Mouse (Mus musculus) layer of hippocampus, adult 9-10 months (tissue): ENCODE measurements around the gene Shroom3.
"Not testable (repeated sequence)": the region's sequence is repeated elsewhere in the genome, so short reads cannot be mapped to it uniquely, and the experiment has no call there.

ENCODE experiments used
- DNase-seq: peaks from one replicate; pipeline ENCODE4 v3.0.0; 2022; ENCODE audit warnings: low spot score

Gene Shroom3

DNA sequence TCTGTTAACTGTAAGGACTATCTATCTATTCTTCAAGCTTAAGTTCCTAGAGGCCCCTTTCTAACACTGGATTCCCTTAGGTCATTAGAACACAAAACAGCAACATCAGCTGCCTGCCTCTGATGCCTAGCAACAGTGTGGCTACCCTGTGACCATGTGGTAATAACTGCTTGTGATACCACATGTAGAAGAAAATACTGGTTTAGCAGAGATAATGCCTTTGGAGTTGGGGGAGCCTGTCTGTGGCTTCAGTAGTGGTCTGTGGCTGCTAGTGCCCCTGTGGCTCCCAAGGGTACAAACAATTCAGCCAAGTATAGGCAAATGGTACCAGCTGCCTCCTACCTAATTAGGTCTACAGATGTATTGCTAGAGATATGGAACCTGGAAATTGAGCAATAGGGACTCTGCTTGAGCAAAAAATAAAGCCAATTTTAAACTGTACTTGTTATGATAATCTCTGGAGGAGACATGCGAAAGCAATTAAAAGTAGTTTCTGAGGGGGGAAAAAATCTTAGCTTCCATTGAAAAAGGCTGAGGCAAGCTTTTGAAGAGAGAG lies 213.6 kb downstream of the Shroom3 start:
- no peak for DNase-seq

DNA sequence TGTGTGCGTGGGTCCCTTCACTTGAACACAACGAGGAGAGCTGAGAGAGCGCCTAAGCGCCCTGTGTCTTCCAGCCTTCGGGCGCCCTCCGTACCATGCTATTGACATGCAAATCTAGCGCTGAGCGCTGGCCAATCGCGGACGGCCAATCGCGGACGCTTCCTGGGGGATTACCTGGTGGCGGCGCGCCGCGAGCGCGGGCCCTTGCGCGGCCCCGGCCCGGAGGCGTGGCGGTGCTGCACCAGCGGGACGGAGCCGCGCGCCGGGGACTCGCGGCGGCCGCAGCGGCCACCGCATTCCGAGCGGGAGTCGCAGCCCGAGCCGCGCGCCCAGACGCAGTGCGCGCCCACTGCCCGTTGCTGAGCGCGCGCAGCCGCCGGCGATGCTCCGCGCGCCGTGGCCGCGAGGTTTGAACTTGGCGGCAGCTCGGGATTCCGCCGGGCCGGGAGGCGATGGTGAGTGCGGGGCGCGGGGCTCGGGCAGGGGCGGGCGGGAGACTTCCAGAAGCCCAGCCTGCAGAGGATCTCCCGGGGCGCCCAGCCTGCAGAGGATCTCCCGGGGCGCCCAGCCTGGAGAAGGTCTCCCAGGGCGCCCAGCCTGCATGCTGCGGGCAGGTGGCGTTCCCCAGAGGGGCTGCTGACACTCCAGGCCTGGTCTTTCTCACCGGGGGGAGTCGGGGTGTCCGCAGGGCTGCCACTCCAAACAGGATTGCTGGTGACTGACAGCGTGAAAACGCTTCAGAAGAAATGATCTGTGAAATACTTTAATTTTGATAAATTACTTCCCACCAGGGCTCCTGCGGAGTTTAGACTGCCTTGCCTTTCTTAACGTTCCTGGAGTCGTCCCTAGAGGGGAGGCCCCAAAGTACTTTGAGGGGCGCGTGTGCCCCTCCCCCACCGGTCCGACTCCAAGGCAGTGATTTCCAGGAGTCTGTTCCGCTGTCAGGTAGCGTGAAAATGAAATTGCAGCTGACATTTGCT lies 214.8 kb downstream of the Shroom3 start:
- no peak for DNase-seq

DNA sequence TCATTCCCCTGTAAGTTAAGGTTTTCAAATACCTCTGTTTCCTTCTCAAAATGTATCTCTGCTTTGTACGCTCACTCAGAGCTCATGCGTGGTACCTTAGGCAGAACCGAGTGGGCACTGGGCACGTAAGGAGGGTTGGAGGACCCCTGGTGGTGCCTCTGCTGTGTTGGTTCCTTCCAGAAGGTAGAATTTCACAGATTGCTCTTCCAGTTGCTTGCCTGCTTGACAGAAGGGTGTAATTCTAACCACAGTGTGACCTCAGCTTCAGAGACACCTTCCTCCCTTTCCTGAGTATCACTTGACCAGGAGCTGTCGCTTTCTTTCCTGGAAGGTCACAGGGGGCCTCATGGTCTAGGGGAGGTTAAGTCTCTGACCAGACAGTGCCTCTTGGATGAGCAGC lies 217.2 kb downstream of the Shroom3 start:
- DNase-seq, result no peak

DNA sequence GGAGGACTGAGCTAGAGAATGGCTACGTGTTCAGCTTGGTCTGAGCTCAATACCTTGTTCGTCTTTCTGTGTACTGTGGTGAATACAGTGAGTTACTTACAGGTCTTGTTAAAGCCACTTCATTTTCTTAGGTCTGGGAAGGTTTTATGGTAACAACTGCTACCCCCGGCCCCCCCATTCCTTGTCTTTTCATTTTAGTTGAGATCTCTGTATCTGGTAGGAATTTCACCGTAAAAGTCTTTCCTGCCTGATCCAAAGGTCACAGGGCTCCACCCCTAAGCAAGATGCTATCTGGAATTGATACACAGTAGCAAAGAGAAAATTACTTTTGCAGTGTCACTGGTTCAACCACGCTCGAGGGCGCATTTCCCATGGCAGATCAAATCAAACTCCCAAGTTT lies 218.6 kb downstream of the Shroom3 start:
- DNase-seq, result no peak

DNA sequence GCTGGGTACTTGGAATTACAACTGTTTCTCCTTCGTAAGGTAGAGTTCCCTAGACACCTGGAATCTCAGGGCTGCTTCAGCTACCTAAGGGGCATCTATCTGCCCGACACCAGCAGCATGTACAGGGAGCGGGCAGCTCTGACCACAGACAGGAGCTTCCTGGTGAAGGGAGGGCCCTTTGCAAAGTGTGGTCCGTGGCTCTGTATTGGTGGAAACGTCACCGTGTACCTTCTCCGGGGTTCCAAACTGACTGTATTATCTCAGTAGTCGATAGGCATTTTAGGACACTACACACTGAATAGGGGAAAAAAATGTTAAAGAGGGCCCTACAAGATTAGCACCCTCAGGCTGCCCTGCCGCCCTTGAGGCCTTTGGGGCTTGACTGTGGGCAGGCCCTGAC lies 221.9 kb downstream of the Shroom3 start:
- DNase-seq, result no peak

DNA sequence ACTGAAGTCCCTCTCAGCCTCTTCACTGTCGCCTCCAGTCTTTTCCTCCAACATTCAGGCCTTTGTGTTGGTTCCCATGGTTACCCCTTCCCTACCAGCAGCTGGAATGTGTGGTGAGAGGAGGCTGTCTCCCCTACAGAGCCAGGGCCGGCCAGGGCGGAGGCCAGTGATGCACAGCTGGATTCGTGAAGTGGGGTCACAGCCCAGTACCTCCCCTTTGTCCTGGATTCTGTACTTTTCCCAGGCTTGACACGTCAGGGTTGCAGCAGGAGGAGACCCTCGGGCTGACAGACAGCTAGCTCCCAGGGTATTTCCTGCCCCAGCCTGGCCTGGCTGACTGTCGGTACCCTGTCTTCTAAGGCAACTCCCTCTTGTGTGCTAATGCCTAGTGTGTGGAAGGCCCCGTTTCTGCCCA lies 222.4 kb downstream of the Shroom3 start:
- no peak for DNase-seq

DNA sequence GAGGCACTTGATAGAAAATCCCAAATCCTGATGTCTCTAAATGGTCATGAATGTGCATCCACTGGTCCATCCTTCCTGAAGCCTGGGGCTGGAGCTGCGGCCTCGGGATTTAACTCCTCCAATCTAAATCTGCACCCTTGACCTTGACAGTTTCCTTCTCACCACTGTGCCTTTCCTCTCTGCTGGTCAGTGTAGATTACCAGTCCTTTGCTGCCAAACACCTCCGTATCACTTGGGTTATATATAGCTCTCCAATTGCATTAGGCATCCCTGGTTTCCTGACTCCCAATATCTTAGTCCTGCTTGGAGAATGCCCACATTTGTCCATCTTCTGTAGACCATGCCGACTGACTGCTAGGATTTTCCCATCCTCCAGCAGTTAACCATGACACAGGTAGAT lies 225.0 kb downstream of the Shroom3 start:
- no peak for DNase-seq

DNA sequence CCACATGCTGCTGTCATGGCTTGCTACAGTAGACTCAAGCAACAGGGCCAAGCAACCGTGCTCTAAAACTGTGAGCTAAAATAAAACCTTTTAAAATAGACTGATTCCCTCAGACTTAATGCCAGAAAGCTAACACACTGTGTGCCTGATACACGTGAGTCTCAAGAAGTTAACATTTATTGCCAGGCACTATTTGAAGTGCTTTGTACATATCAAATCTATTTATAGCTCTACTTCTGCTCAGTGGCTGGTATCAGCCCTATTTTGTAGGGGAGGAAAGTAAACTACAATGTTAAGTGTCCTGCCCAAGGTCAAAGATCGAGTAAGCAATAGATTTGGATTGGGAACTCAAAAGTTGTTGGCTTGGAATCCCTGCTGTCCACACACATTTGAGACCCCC lies 227.6 kb downstream of the Shroom3 start:
- DNase-seq, result no peak

DNA sequence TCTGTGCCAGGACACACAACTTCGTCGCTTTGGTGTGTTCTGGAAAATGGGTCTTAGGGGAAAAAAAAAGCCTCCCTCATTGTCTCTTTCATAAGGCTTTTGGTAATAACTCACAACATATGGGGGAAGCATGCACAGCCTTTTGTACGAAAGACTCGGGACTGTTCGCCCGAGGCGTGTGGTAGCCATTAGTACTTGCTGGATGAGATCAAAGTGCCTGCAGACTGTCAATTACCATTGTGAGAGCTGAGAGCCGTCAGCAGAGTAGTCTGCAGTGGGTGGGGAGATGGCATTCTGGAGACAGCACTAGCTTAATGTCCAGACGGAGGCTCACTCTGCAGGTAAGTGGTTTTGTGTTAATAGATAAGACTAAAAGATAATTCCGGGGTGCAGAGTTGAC lies 232.2 kb downstream of the Shroom3 start:
- no peak for DNase-seq

DNA sequence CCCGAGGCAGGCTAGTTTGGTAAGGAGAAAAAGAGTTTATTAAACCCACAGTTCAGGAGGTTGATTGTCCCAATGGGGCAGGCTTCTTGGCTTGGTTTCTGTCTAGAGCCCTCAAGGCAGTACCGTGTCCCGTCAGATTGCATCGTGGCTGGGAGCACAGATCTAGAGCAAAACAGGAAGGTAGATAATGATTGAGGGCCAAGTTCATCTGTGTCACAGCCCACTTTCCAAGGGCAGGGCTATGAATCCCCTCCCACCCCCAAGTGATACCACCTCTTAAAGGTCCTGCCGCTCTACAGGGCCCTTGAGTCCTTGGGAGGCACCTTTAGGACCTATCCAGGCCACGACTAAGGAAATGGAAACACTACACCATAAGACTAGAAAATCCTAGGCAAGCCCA lies 234.5 kb downstream of the Shroom3 start:
- no peak for DNase-seq

DNA sequence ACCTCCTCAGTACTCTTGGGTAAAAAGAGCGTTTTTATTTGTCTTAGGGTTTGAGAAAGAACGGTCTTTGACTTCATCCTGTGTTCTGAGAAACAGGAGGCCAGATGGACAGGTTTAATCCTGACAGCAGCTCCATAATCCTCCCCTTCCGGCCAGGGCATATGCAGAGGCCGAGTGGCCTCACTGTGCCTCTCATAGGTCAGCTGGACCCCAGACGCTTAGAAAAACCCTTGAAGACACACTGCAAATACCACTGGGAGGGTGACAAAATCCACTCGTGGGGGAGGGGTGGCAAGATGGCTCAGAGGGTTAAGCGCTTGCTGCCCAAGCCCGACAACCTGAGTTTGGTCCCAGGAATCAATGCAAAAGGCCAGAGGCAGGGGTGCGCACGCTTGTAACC lies 234.9 kb downstream of the Shroom3 start:
- DNase-seq, result no peak

DNA sequence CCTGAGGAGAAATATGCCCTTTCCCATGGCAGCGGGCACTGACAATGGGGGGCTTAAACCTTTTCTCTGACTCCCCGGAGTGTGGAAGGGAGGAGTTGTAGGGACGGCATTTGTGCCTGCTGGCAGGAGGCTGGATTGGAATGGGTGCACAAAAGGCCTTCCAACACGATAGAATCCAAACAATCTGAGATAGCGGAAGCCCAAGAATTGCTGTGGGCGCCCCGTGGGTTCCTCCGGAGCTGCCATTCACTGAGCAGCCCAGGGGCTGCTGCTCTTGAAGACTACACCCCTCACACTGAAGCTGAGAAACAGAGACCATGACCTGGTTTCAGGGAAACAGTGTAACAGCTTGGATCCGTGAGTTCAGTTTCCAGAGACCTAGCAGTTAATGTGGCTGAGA lies 235.6 kb downstream of the Shroom3 start:
- DNase-seq, result no peak

DNA sequence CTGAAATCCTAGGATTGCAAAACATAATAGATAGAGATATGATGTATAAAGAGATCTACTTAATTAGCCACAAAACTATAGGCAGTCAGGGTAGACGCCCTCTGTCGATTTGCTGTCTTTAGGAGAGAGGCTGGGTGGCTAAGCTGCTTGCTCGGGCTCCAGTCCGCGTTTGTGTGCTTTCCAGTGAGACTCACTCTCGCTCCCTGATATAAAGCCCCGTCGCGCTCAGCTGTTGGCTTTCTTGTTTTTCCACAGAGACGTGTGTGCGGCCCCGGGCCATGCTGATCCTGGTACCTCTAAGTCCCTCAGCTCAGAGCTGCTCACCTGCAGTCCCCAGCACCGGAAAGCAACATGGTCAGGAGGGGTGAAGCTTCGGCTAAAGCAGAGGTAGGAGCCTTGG lies 236.2 kb downstream of the Shroom3 start:
- DNase-seq, result no peak

DNA sequence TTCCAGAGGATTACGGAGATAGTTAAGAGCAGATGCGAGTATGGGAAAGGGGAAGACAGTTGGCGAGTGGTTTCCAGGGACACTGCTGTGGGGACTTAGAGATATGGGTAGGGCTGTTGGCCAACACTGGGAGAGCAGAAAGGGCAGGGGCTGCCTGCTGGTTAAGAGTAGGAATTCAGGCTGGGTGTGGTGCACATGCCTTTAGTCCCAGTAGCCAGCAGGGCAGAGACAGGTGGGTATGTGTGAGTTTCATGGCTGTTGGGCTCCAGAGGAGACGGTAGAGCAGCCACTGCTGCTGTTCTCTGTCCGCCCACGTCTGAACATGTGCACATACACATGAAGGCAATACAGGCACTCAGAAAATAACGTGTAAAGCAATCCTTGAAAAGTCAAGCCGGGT lies 237.7 kb downstream of the Shroom3 start:
- DNase-seq, result no peak

DNA sequence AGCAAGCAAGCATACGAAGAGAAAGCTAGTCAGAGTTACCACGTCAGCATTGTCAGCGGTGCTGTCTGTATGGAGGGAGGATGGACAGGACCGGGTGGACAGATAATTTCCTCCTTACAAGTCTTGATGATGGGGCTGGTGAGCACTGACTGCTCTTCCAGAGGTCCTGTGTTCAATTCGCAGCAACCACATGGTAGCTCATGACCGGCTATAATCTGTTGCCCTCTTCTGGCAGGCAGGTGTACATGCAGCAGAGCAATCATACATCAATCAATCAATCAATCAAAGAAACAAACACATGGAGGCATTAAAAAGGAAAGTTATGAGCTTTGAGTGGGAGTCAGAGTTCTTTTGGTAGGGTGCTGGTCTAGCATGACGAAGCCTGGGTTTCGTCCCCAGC lies 238.5 kb downstream of the Shroom3 start:
- DNase-seq, result no peak

DNA sequence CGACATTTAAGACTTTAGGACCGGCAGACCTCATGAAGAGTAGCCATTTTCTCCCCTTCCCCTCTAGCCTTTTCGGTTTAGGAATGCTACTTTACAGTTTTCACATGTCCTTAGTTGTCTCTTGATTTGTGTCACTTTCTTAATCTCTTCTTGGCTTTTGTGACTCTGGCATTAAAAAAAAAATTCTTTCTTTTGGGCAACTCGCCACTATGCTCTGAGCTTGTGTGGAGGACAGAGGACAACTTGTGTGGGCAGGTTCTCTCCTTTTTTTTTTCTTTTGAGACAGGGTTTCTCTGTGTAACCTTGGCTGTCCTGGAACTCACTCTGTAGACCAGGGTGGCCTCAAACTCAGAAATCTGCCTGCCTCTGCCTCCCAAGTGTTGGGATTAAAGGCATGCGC lies 239.7 kb downstream of the Shroom3 start:
- DNase-seq, result not testable (repeated sequence)

DNA sequence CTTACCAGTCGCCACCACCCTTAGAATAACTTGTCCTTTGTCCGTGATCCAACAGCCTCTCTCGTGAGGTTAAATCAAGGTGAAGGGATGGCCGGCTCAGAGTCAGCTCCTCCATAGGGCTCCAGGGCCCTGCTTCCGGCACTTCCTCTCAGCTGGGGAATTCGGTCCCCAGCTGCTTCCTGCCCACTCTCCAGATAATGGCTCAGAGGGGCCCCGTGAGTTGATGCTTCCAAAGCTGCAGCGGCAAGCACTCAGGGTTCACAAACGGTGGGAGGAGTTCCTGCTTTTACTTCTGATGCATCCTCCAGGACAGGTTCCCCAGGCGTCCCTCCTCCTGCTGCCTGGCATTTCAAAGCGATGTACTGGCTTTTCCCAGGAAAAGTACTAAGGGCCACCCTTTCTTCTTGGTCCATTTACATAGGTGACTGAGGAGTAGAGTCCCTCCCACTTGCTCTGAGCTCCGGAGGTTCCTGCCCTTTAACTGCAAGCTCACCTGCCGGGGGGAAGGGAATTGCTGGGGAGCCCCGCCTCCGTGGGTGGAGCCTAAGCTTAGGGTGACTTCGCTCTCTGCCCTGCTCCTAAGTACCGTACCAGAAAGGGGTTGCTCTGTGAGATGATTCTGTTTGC lies 241.7 kb downstream of the Shroom3 start:
- DNase-seq, result no peak

DNA sequence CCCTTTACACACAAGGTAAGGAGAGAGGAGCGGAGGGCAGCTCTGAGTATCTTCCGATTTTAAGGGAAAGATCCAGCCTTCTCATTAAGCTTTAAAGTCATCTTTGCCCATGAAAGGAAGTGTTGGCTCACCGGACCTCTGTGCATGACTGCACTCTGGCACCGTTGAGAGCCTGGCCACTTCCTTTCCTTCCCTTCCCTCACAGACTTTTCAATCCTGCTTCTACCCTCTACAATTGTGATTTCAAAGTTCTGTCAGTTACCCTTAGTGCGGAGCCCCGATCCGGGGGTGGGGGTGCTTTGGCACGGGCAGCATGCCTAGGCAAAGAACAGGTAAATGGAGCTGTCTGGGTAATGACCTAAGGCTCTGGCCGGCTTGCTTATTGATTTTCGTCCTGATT lies 244.4 kb downstream of the Shroom3 start:
- no peak for DNase-seq

DNA sequence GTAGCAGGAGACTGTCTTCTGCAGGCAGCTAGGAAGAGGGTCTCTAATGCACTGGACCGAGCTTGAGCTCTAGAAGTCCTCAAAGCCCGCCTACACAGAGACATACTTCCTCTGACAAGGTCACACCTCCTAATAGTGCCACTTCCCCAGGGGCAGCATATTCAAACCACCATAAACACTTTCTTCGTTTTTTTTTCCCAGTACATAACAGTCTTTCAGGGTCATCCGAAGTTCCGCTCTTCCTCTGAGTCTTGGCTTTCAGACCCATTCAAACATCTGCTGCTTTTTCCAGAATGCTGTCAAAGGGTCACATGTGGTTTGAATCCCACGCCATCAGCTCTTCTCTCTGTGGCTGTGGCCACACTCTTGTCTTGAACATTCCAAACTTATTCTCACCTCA lies 247.3 kb downstream of the Shroom3 start:
- DNase-seq, result no peak

DNA sequence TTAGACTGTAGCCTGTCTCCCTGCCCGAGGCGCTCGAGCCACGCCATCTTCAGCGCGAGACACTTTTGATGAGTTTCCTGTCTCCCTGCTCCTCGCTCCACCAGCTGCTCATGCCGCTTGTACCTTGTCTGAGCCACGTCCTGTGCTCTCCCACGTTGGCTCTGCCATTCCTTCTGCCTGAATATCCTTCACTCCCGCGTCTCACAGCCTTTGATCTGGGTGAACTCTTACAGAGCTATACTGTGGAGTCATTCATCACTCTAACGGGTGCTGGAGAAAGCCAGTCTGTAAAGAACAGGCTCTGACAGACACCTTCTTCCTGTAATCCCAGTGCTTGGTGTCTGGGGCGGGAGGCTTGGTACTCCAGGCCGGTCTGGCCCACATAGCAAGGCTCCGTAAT lies 248.1 kb downstream of the Shroom3 start:
- no peak for DNase-seq

DNA sequence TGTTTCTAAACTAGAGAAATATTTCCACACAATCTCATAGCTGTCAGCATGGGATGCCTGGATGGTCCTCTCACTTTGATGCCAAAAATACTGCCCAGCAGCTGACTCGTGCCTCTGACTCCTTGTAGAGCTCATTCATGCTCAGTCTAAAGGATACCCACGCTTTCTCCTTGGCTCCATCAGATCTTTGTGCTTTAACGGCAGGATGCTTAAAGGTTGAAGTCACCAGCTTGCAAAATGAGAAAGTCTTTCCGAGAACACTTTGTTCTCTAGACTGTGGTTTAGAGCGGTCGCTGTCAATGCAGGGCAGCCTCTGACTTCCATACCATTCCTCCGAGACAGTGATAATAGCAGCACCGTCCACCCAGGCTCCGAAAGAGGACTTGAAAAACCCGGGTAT lies 249.8 kb downstream of the Shroom3 start:
- DNase-seq, result no peak

DNA sequence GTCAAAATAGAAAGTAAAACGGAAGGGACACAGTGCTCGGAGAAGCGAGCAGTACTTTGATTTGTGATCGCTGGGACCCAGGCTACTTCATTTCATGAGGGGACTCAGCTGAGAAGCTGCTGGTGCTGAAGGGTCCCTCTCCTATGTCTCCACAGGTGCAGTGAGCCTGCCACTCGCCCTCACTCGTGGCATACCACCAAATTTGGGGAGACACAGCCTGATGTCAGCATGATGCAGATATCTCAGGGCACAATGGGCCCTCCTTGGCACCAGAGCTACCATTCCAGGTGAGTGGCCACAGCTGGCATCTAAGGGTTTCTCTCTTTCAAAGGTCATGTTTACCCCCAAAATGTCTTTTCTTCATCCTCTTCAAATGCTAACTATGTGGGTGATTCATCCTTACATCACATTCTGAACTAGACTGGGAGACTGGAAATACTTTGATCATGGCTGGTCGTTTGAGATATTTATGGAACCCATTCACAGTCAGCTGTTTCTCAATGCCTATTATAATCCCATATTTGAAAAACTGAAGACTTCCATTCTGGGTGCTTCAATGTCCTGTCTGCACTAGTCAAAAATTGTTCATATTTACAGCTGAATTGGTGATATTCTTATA lies 250.5 kb downstream of the Shroom3 start:
- DNase-seq, result no peak
